Mouse (Mus musculus) kidney, adult 2 months (tissue): ENCODE measurements at regions not wholly inside any gene's neighbourhood (a gene's known extent, or its start where the extent isn't known, plus 50 kb on each side); places are given as distances from the start of the nearest gene placed in this dataset.

Experiments used
- CTCF ChIP-seq: fragments of 200-500 bp; conservative IDR thresholded peaks from 2 replicates; pipeline ENCODE4 v1.5.1; 2011; ENCODE audit warnings: low read depth, mild to moderate bottlenecking, control low read depth, low read length, moderate library complexity, mixed read lengths; ENCODE audit not compliant: insufficient read depth, insufficient read length
- POLR2A ChIP-seq: fragments of 200-500 bp; IDR thresholded peaks from one replicate; pipeline ENCODE4 v1.6.1; 2011; ENCODE audit warnings: low read depth, low read length, control low read depth

DNA sequence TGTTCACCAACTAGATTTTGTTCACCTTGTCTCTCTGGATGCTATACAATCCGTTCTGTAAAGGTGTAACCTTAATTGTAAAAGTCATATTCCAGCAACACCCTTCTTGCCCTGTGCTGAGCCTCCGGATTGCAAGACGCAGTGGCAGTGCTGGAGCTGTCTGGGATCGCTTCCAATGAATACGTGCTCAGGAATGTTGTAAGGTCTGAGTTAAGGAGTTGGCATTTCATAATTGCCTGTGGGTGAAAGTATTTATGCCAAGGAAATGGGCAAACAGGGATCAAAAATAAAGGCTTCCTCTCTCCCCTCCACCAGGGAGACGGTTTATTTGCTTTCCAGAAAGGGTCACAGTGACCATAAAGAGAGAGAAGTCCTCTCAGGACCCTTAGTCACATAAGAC lies 93.3 kb downstream of the Apob start:
- TF ChIP-seq POLR2A (no peak), CTCF (no peak)
